Mouse (Mus musculus) midbrain, embryonic 15.5 days (tissue): Measurements from ENCODE around the gene Olfr1446. TPM values are rescaled to one million over a fixed set of nuclear protein-coding genes. Genes with fewer than 3 reads are reported as not detected.

Source experiments
- ATAC-seq: fragments of 200-750 bp; cut with Nextera tagmentation; replicated peaks from 2 replicates; pipeline ENCODE4 v1.8.0; 2017; ENCODE audit warnings: moderate TSS enrichment
- H3K27ac ChIP-seq: fragments of 300-500 bp; sonication (generic); 2 replicates; pipeline ENCODE4 v1.5.1; 2015; ENCODE audit warnings: mild to moderate bottlenecking, inconsistent platforms
- H3K27me3 ChIP-seq: fragments of 300-500 bp; sonication (generic); replicated peaks from 2 replicates; pipeline ENCODE4 v1.6.1; 2015; ENCODE audit warnings: inconsistent platforms
- H3K36me3 ChIP-seq: fragments of 300-500 bp; sonication (generic); replicated peaks from 2 replicates; pipeline ENCODE4 v1.6.1; 2015; ENCODE audit warnings: inconsistent platforms
- H3K4me1 ChIP-seq: fragments of 300-500 bp; sonication (generic); 2 replicates; pipeline ENCODE4 v1.6.1; 2015; ENCODE audit warnings: inconsistent platforms
- H3K4me2 ChIP-seq: fragments of 300-500 bp; sonication (generic); 2 replicates; pipeline ENCODE4 v1.6.1; 2015; ENCODE audit warnings: inconsistent platforms, mild to moderate bottlenecking, moderate library complexity
- H3K4me3 ChIP-seq: fragments of 300-500 bp; sonication (generic); 2 replicates; pipeline ENCODE4 v1.5.1; 2015; ENCODE audit warnings: mild to moderate bottlenecking, inconsistent platforms
- H3K9ac ChIP-seq: fragments of 300-500 bp; sonication (generic); 2 replicates; pipeline ENCODE4 v1.6.1; 2015; ENCODE audit warnings: mild to moderate bottlenecking, inconsistent platforms
- H3K9me3 ChIP-seq: fragments of 300-500 bp; sonication (generic); 2 replicates; pipeline ENCODE4 v1.6.1; 2016; ENCODE audit warnings: inconsistent platforms
- WGBS: fragments of 180-500 bp; shearing (Covaris S2); methylation state at CpG from one replicate; pipeline ENCODE4 v1.1.7; 2015; ENCODE audit warnings: mixed read lengths; 5-methylcytosine and 5-hydroxymethylcytosine counted together
- polyA plus RNA-seq: library from polyadenylated mRNA; unstranded; fragments of >200 nt; fragmentation: Nextera tagmentation; extraction: Ambion mirVana; gene quantifications from 2 replicates; pipeline ENCODE4 v1.2.1, GENCODE M21; 2015

The Olfr1446 gene
- not detected in 2 replicates for polyA plus RNA-seq

GRCm38 (mm10) chr19:12893424-12893823 is at the start of gene Olfr1446:
TSS of gene Olfr1446 (minus strand) at chr19:12893524.
- 82% methylated on average over 1 of the region's 1 CpGs for WGBS
- H3K4me3 ChIP-seq, result no peak within 1 kb of the TSS

DNA sequence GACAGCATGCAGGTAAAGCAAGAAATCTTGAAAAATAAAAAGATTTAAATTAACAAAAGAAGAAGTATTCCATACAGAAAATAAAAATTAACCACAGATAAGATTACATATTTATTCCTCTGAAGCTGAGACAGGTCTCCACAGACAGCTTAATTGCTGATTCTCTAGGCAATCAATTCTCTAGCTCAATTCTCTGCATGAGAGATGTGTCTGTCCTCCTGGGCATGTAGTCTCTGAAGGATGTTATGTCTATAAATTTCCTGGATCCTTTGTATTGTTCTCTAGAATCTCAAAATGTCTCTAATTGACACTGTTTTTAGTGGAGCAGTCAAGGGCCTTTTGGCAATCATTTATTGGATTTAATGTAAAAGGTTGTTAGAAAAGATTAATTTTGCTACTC is 37.2 kb upstream of the Olfr1446 start, which contains the start of gene Olfr1449:
Gene Olfr1449 (plus strand): TSS at position 301 of the 400 bp plus-strand sequence.
- Histone ChIP-seq H3K36me3 (no peaks in the 10 kb centered on the region), H3K4me3 (no peak within 1 kb of the TSS), H3K4me2 (no peak within 1 kb of the TSS), H3K27me3 (no peaks in the 10 kb centered on the region), H3K4me1 (no peaks in the 10 kb centered on the region), H3K27ac (no peak within 1 kb of the TSS), H3K9ac (no peak within 1 kb of the TSS), H3K9me3 (no peaks in the 10 kb centered on the region)
- no peak for ATAC-seq

More at GRCm38 (mm10) chr19:12893424-12893823, at the start of gene Olfr1446:
- no peaks in the 10 kb centered on the region for H3K4me1 ChIP-seq
- no peak for ATAC-seq
- no peak within 1 kb of the TSS for H3K9ac ChIP-seq
- no peak within 1 kb of the TSS for H3K27ac ChIP-seq
- H3K36me3 ChIP-seq, result no peaks in the 10 kb centered on the region
- H3K4me2 ChIP-seq, result no peak within 1 kb of the TSS
- H3K9me3 ChIP-seq, result no peaks in the 10 kb centered on the region
- H3K27me3 ChIP-seq, result no peaks in the 10 kb centered on the region

GRCm38 (mm10) chr19:12924319-12924718 is 31.0 kb upstream of the Olfr1446 start, which contains the start of gene Olfr1448:
TSS of gene Olfr1448 (minus strand) at chr19:12924419.
- 69% methylated on average over 1 of the region's 1 CpGs for WGBS
- Histone ChIP-seq H3K36me3 (no peaks in the 10 kb centered on the region), H3K27ac (no peak within 1 kb of the TSS), H3K4me3 (no peak within 1 kb of the TSS), H3K4me2 (no peak within 1 kb of the TSS), H3K27me3 (no peaks in the 10 kb centered on the region), H3K4me1 (no peaks in the 10 kb centered on the region), H3K9me3 (no peaks in the 10 kb centered on the region), H3K9ac (no peak within 1 kb of the TSS)
- no peak for ATAC-seq

DNA sequence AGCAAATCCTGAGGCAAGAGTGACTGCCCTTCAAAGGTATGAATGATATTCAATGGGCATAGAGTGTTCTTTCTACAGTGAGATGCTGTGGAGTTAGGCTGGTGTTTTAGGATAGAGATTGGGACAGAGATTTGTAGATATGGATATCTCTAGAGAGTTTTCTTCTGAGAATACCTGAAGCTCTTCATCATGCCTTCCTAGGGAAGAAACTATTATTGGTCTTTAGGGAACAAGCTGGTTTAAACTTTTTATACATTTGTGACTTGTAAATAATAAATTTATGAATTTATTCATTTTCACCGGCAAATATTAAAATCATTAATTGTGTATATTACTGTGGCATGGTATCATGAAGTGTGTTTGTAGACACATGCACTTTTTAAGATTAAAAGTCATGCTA is 10.3 kb upstream of the Olfr1446 start, which contains the start of gene Olfr1447:
Gene Olfr1447 (minus strand): TSS at position 101 of the 400 bp plus-strand sequence.
- no peaks in the 10 kb centered on the region for H3K4me1 ChIP-seq
- no peak within 1 kb of the TSS for H3K9ac ChIP-seq
- no peaks in the 10 kb centered on the region for H3K36me3 ChIP-seq
- WGBS, result 98% methylated on average over 1 of the region's 1 CpGs
- no peak within 1 kb of the TSS for H3K4me3 ChIP-seq
- ATAC-seq, result no peak
- no peaks in the 10 kb centered on the region for H3K9me3 ChIP-seq
- no peaks in the 10 kb centered on the region for H3K27me3 ChIP-seq
- no peak within 1 kb of the TSS for H3K27ac ChIP-seq
- no peak within 1 kb of the TSS for H3K4me2 ChIP-seq

GRCm38 (mm10) chr19:12883555-12883954 is 9.8 kb downstream of the Olfr1446 start, which contains the start of gene Olfr1445:
TSS of gene Olfr1445 (plus strand) at chr19:12883855.
- H3K36me3 ChIP-seq, result no peaks in the 10 kb centered on the region
- H3K4me1 ChIP-seq, result no peaks in the 10 kb centered on the region
- no peak within 1 kb of the TSS for H3K9ac ChIP-seq
- no peak within 1 kb of the TSS for H3K4me3 ChIP-seq
- ATAC-seq, result no peak
- 92% methylated on average over 2 of the region's 2 CpGs for WGBS
- no peaks in the 10 kb centered on the region for H3K9me3 ChIP-seq
- H3K27ac ChIP-seq, result no peak within 1 kb of the TSS
- no peak within 1 kb of the TSS for H3K4me2 ChIP-seq
- H3K27me3 ChIP-seq, result no peaks in the 10 kb centered on the region

DNA sequence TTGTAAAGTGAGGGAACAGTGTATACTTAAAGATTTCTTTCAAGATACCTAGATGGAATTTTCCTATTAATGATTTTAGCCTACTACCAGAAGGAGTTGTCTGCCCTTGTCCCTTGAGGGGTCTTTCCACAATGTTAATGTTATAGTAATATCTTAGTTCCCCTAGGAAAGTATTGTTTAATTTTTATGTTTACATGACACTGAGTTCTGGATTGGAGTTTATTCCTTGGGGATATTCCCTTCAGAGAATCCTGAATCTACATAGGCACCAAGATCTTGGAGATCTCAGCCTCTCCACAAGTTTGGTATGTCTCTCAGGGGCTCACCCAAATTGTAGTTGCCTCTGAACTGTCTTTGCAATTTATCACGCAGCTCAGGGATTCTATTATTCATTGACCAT is 36.3 kb downstream of the Olfr1446 start, which contains the start of gene Olfr1444:
Gene Olfr1444 (plus strand): TSS at position 301 of the 400 bp plus-strand sequence.
- H3K9ac ChIP-seq, result no peak within 1 kb of the TSS
- no peak within 1 kb of the TSS for H3K4me3 ChIP-seq
- H3K36me3 ChIP-seq, result no peaks in the 10 kb centered on the region
- H3K9me3 ChIP-seq, result no peaks in the 10 kb centered on the region
- no peaks in the 10 kb centered on the region for H3K27me3 ChIP-seq
- H3K4me2 ChIP-seq, result no peak within 1 kb of the TSS
- H3K27ac ChIP-seq, result no peak within 1 kb of the TSS
- ATAC-seq, result no peak
- no peaks in the 10 kb centered on the region for H3K4me1 ChIP-seq
- WGBS, result 57% methylated on average over 1 of the region's 1 CpGs

DNA sequence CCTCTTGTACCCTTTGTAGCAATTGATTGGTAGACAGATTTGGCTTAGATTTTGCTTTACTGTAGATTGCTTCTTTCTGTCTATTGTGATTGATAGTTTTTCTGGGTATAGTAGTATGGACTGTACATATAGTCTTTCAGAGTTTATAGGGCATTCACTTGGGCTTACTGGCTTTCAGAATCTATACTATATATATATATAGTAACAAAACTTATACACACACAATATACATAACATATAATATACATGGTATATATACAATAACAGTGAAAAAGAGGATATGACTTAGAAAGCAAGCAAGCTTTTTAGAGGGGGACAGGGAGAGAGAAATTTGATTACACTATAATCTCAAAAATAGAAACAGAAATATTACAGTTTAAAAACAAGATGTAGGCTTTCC is 46.9 kb downstream of the Olfr1446 start, which contains the start of gene Gm5244:
Gene Gm5244 (plus strand): TSS at position 301 of the 400 bp plus-strand sequence.
- ATAC-seq, result no peak
- Histone ChIP-seq H3K9me3 (no peaks in the 10 kb centered on the region), H3K36me3 (no peaks in the 10 kb centered on the region), H3K9ac (no peak within 1 kb of the TSS), H3K27me3 (no peaks in the 10 kb centered on the region), H3K4me1 (no peaks in the 10 kb centered on the region), H3K4me2 (no peak within 1 kb of the TSS), H3K27ac (no peak within 1 kb of the TSS), H3K4me3 (no peak within 1 kb of the TSS)

GRCm38 (mm10) chr19:12838507-12838906 is 54.8 kb downstream of the Olfr1446 start:
- 88% methylated on average over 1 of the region's 1 CpGs for WGBS
- H3K36me3 ChIP-seq, result no peaks in the 10 kb centered on the region
- no peak overlapping the region for H3K4me2 ChIP-seq
- no peak overlapping the region for H3K4me3 ChIP-seq
- H3K9ac ChIP-seq, result no peak overlapping the region
- no peak overlapping the region for H3K27ac ChIP-seq
- ATAC-seq, result no peak
- no peaks in the 10 kb centered on the region for H3K27me3 ChIP-seq
- H3K9me3 ChIP-seq, result no peaks in the 10 kb centered on the region
- H3K4me1 ChIP-seq, result no peaks in the 10 kb centered on the region

Other genes with a start within 250 kb of the Olfr1446 start
- gene Olfr1442, start 223.1 kb downstream of the Olfr1446 start, polyA plus RNA-seq, result not detected in 2 replicates
- not detected in 2 replicates for gene Olfr1443, start 215.4 kb downstream of the Olfr1446 start, polyA plus RNA-seq
- gene Keg1, start 197.7 kb downstream of the Olfr1446 start, polyA plus RNA-seq, result not detected in 2 replicates
- 1.1 and 1.4 TPM in 2 replicates for gene Cntf, start 127.9 kb downstream of the Olfr1446 start, polyA plus RNA-seq
- gene Zfp91, start 97.4 kb downstream of the Olfr1446 start, polyA plus RNA-seq, result 13.5 and 13.8 TPM in 2 replicates
- 1.0 TPM in 2 replicates for gene Lpxn, start 97.3 kb downstream of the Olfr1446 start, polyA plus RNA-seq
- not detected in 2 replicates for gene Gm5244, start 46.8 kb downstream of the Olfr1446 start, polyA plus RNA-seq
- not detected in 2 replicates for gene Olfr1444, start 36.2 kb downstream of the Olfr1446 start, polyA plus RNA-seq
- gene Olfr1445, start 9.7 kb downstream of the Olfr1446 start, polyA plus RNA-seq, result not detected in 2 replicates
- not detected in 2 replicates for gene Olfr1447, start 10.2 kb upstream of the Olfr1446 start, polyA plus RNA-seq
- not detected in 2 replicates for gene Olfr1448, start 30.9 kb upstream of the Olfr1446 start, polyA plus RNA-seq
- not detected in 2 replicates for gene Olfr1449, start 37.3 kb upstream of the Olfr1446 start, polyA plus RNA-seq
- gene Olfr1450, start 56.7 kb upstream of the Olfr1446 start, polyA plus RNA-seq, result not detected in 2 replicates
- not detected in 2 replicates for gene Olfr1451, start 101.5 kb upstream of the Olfr1446 start, polyA plus RNA-seq
- gene Olfr1453, start 134.8 kb upstream of the Olfr1446 start, polyA plus RNA-seq, result not detected in 2 replicates
- gene Olfr1454, start 167.1 kb upstream of the Olfr1446 start, polyA plus RNA-seq, result not detected in 2 replicates
- gene Olfr1457, start 204.4 kb upstream of the Olfr1446 start, polyA plus RNA-seq, result not detected in 2 replicates
- not detected in 2 replicates for gene Olfr1458, start 213.3 kb upstream of the Olfr1446 start, polyA plus RNA-seq